Mouse (Mus musculus): ENCODE data around the gene Traf3.

DNA sequence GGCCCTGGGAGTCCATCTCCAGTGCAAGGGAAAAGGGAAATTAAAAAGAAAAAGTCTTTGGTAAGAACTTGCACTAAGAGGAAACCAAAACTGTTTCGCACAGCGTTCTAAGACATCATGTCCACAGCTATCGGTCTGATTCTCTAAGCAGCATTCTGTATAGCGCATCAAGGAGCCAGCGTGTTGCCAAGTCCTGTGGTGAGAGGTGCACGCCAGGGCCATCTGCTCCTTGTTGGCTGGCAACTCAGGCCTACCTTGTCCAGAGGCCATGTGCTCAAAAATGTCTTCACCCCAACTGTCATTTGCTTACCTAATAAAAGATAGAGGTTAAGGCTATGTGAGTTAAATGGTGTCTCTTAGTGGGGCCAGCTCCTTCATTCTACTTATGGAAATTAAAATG, 75.7 kb downstream of the Traf3 start:
- TF ChIP-seq CTCF (conservative IDR thresholded peaks at IDR 0.05; ENCODE audit: insufficient read depth, insufficient read length, low read depth, low read length) = no peak
- no peak for TF ChIP-seq POLR2A (IDR thresholded peaks at IDR 0.05; ENCODE audit: low read depth, low read length)
